Mouse (Mus musculus) spleen, adult 2 months (tissue): ENCODE data around the gene D430041D05Rik.

Experiments
- CTCF ChIP-seq: fragments of 200-500 bp; IDR thresholded peaks from 2 replicates; pipeline ENCODE4 v1.5.1; 2011; ENCODE audit warnings: mild to moderate bottlenecking, inconsistent platforms; ENCODE audit not compliant: insufficient read depth, insufficient read length, insufficient replicate concordance; ENCODE audit errors: extremely low read depth
- POLR2A ChIP-seq: fragments of 200-500 bp; IDR thresholded peaks from 2 replicates; pipeline ENCODE4 v1.6.1; 2011; ENCODE audit warnings: low read depth, low read length, inconsistent platforms

GRCm38 (mm10) chr2:104163418-104163817 lies 247.4 kb downstream of the D430041D05Rik start:
- TF ChIP-seq CTCF (no peak), POLR2A (no peak)
